Mouse (Mus musculus) embryo, embryonic 10.5 days (tissue): ENCODE measurements around the gene Rmnd5b.
A peak's percentile ranks its signal among the peaks of the same experiment; 100 is the strongest.
"Not testable (repeated sequence)": the region's sequence is repeated elsewhere in the genome, so short reads cannot be mapped to it uniquely, and the experiment has no call there.

Source experiments
- DNase-seq: peaks from one replicate; pipeline ENCODE4 v3.0.0-alpha.2; 2015; ENCODE audit warnings: low spot score

The Rmnd5b gene

GRCm38 (mm10) chr11:51635525-51636322 is at the start of gene Rmnd5b:
Rmnd5b (minus strand) TSS chr11:51635896.
- peak; percentile 86 for DNase-seq

GRCm38 (mm10) chr11:51681976-51682374 is 46.3 kb upstream of the Rmnd5b start:
- no peak for DNase-seq

- peak; percentile 92 for DNase-seq
These were observed 45.8 kb upstream of the Rmnd5b start for GRCm38 (mm10) chr11:51681324-51681975.

GRCm38 (mm10) chr11:51679466-51679865 is 43.8 kb upstream of the Rmnd5b start:
- DNase-seq: no peak

DNA sequence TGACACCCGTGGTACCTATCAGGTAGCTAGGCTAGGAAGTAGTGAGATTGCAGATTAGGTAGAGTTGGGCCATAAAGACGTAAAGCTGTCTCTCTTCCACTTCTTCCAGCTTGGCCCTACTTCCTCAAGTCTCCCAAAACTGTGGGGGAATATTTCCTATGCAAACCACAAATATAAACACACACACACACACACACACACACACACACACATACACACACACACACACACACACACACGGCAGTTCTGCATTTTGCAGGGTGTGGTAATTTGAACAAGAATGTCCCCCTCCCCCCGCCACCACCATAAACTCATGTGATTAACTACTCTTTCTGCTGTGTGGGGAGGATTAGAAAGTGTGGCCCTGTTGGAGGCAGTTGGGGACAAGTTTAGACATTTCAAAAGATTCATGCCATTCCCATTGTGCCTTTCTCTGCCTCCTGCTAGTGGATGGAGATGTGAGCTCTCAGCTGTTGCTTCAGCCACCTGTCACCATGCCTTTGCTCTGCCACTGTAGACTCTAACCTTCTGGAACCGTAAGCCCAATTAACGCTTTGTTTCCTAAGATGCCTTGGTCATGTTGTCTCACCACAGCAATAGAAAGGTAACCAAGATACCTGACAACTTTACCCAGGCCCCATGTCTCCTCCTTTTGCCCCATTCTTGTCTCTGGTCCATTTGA is 42.2 kb upstream of the Rmnd5b start:
- no peak for DNase-seq

DNA sequence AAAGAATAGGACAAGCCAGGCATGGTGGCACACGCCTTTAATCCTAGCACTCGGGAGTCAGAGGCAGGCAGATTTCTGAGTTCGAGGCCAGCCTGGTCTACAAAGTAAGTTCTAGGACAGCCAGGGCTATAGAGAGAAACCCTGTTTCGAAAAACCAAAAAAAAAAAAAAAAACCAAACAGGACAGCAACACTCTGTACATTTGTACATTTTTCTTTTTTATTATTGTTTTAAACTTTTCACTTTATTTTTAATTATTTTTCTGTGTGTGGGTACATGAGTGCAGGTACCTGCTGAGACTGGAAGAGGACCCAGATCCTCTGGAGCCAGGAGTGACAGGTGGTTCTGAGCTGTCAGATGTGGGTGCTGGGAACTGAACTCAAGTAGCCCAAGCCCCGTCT is 39.7 kb upstream of the Rmnd5b start:
- no peak for DNase-seq

DNA sequence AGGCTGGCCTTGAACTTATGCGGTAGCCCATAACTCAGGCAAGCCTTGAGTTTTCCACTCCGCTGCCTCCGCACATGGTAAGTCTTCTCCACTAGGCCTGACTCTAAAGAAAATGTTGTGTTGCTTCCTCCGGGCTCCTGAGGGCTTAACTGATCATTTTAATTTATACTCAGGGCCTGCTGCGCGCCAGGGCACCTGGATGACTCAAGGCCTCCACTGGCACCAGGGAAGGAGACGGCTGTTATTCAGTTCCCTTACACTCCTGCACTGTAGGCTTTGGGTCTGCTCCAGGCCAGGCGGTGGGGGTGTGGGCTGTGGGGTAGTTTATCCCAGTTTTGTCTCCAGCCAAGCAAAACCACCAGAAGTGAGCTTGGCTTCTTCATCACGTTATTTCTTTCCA is 37.6 kb upstream of the Rmnd5b start:
- no peak for DNase-seq

DNA sequence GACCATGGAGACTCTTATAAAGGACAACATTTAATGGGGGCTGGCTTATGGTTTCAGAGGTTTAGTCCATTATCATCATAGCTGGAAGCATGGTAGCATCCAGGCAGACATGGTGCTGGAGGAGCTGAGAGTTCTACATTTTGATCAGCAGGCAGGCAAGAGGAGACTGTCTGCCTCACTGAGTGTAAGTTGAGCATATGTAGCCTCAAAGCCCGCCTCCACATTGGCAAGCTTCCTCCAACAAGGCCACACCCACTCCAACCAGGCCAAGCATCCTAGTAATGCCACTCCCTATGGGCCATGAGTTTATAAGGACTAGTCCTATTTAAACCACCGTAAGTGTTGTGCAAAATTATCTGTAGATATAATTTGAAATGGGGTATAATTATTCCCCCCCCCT is 35.7 kb upstream of the Rmnd5b start:
- DNase-seq: no peak

DNA sequence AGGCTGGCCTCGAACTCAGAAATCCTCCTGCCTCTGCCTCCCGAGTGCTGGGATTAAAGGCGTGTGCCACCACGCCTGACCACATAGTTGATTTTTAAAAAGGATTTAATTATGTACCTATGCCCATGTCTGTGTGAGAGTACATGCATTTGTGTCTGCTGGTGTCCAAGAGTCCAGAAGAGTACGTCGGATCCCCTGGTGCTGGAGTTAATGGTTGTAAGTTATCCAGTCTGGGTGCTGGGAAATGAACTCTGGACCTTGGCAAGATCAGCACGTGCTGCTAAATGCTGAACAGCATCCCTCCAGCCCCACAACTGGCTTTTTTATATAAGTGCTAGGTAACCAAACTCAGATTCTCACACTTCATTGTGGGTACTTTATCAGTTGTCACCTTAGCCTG is 35.1 kb upstream of the Rmnd5b start:
- DNase-seq: no peak

GRCm38 (mm10) chr11:51664747-51665146 is 29.1 kb upstream of the Rmnd5b start:
- DNase-seq: not testable (repeated sequence)

GRCm38 (mm10) chr11:51662632-51663031 is 26.9 kb upstream of the Rmnd5b start:
- no peak for DNase-seq

DNA sequence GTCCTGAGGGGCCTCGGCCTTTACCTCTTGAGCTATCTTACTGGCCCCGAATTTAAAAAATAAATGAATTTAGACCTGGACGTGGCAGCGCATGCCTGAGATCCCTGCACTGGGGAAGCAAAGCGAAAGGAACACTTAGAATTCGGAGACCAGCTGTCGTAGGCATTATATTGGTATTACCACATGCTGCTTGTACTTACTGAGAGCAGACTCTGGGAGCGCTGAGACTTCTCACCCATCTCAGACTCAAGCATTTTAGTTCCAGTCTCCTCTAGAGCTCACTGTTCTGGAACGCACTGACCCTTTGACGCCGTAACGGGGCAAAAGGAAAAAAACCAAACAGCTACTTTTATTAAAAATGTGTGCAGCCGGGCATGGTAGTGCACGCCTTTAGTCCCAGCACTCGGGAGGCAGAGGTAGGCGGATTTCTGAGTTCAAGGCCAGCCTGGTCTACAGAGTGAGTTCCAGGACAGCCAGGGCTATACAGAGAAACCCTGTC is 26.2 kb upstream of the Rmnd5b start:
- no peak for DNase-seq

- no peak for DNase-seq
These were observed 23.0 kb upstream of the Rmnd5b start for GRCm38 (mm10) chr11:51658705-51659104.

GRCm38 (mm10) chr11:51658291-51658690 is 22.6 kb upstream of the Rmnd5b start:
- DNase-seq: no peak

DNA sequence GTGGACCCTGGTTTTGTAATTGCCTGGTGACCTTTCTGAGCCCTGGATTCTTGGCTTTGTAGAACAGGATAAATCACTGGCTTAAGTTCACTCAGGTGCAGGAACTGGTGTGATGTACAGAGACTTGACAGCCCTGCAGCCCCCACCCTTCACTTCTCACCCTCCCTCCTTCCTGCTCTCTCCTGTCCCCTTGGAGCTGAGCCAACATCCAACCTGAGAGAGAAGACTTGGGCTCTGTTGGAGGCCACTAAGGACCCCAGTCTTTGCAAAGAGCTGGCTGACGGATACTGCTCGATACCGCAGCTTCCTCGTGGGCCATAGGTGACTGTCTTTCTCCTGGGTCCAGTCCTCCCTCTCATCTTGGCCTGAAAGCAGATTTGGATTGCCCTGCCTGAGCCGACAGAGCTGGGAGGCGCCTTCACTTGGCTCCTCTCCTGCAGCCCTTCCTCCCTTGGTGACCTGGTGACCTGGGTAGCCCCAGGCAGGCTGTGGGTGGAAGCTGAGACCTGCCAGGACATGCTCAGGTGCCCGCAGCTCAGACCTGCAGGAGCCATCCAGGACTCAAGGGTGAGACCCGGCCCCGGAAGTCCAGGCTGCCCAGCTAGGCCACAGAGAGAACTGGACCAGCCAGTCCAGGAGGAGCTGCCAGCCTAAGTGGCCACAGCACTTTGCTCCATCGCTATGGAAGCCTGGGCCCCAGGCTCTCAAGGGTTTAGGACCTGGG is 21.3 kb upstream of the Rmnd5b start:
- no peak for DNase-seq

- DNase-seq: no peak
These were observed 19.2 kb upstream of the Rmnd5b start for GRCm38 (mm10) chr11:51654891-51655290.

- DNase-seq: no peak
These were observed 18.0 kb upstream of the Rmnd5b start for GRCm38 (mm10) chr11:51653736-51654135.

DNA sequence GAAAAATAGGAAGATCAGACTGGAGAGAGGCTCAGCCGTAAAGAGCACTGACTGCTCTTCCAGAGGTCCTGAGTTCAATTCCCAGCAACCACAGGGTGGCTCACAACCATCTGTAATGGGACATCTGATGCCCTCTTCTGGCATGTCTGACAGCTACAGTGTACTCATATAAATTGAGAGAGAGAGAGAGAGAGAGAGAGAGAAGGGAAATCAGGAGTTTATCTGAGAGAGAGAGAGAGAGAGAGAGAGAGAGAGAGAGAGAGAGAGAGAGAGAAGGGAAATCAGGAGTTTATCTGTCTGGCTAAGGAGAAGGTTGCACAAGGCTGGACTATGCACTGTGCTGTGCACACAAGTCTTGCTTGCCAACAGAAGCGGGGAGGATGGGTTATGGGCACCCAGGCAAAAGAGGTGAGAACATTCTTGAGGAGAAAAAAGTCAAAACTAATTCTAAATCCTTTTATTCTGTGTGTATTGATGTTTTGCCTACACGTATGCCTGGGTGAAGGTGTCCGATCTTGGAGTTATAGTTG is 17.3 kb upstream of the Rmnd5b start:
- no peak for DNase-seq

- DNase-seq: peak; percentile 81
These were observed 15.2 kb upstream of the Rmnd5b start, which contains the start of the genes N4bp3 and D930048N14Rik for GRCm38 (mm10) chr11:51650691-51651515. N4bp3 (minus strand) TSS chr11:51650842. D930048N14Rik (plus strand) TSS chr11:51650954.

DNA sequence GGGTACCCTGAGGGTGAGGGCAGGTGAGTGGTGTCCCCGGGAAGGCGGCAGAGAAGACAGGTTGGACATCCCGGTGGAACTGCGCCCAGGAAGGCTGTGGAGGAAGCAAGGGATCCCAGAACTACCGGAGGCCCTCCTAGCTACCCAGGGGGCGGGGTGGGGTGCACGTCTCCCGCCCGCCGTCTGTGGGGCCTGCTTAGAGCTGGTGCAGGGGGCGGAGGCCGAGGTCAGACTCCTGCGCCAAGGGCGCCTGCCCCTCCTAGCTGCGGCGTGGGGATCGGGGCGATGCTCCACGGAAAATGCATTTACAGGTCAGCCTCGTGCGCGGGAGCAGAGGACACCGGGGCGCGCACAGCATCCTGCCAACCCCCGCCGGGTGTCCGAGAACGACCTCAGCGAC is 14.6 kb upstream of the Rmnd5b start:
- DNase-seq: peak; percentile 30

GRCm38 (mm10) chr11:51649889-51650199 is 14.1 kb upstream of the Rmnd5b start:
- peak; percentile 60 for DNase-seq
